Mouse (Mus musculus) liver, postnatal 0 days (tissue): ENCODE data around the gene Sptan1.

Source experiments
- CTCF ChIP-seq: sonication (generic); IDR thresholded peaks from 2 replicates; pipeline ENCODE4 v1.5.1; 2016; ENCODE audit warnings: antibody characterized with exemption, low read depth
- EP300 ChIP-seq: IDR thresholded peaks from 2 replicates; pipeline ENCODE4 v1.6.1; 2016; ENCODE audit warnings: antibody characterized with exemption, low read depth, mild to moderate bottlenecking

DNA sequence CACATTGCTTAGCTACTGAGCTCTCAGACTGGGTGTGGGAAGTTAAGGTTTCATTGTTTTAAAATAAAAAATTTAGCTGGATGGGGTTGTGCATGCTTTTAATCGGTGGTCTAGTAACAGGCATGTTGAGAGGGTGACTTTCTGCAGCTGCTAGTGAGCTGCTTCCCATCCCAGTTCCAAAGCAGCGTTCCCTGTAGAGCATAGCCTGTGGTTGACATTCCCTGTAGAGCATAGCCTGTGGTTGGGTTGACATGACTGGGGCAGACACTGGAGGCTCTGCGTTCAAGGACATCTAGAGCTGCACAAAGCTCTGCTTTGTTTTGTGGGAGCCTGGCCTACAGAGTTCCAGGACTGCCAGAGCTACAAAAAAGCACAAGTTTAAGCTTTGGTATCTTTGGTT is 107.9 kb downstream of the Sptan1 start:
- no peak for TF ChIP-seq CTCF
- TF ChIP-seq EP300: no peak
